In genomic region chr11:17460024-17460919, GRCm38 (mm10) we compare ENCODE assay signal across 9 mouse cellular contexts.
DNase-seq lines count a peak whose midpoint lies in the region; ATAC-seq and TF ChIP-seq lines count a peak whose summit lies in the region.
"Had no signal": no experiment of that assay in that cellular context is flagged by ENCODE, and none has a peak within 500 bp of the region (broad histone marks: within the 10 kb centered on the region; RNA-seq: fewer than 3 reads in every experiment).

No protein-coding gene starts in this region.

- TF ChIP-seq CTCF in G1E (IDR thresholded peaks at IDR 0.05; ENCODE audit: low read depth, low read length): 0 out of 2 replicates have a peak, but pooled peaks have one; percentile 2
- TF ChIP-seq CTCF in heart, postnatal 0 days (IDR thresholded peaks at IDR 0.05; ENCODE audit: low read depth): peak; percentile 65

- no peaks in the 10 kb centered on the region for H3K27me3 ChIP-seq in G1E (ENCODE audit: insufficient read depth, low read length)
- H3K27me3 ChIP-seq in heart, postnatal 0 days (ENCODE audit: control insufficient read depth, insufficient read depth, low read length): no peaks in the 10 kb centered on the region
- H3K27me3 ChIP-seq in midbrain, embryonic 14.5 days (ENCODE audit: control insufficient read depth, insufficient read depth, low read length): no peaks in the 10 kb centered on the region

- no peak overlapping the region for H3K4me3 ChIP-seq in G1E (ENCODE audit: low read depth, low read length)
- H3K4me3 ChIP-seq in heart, postnatal 0 days (ENCODE audit: low read depth, low read length): peak overlapping the region; percentile 25
- H3K4me3 ChIP-seq in midbrain, embryonic 14.5 days (replicated peaks; ENCODE audit: low read depth, low read length): no peak overlapping the region
- H3K4me3 ChIP-seq: erythroblast, embryonic 14.5 days had no signal

- no peak for ATAC-seq in G1E (ENCODE audit: extremely low read depth, insufficient number of reproducible peaks, low FRiP score, poor library complexity, severe bottlenecking)
- ATAC-seq in heart, postnatal 0 days (ENCODE audit: insufficient read depth, low read depth): peak; percentile 30; the same call in 1 of the 2 replicates
- ATAC-seq in midbrain, embryonic 14.5 days (ENCODE audit: low FRiP score, low TSS enrichment): peak; percentile 53

- DNase-seq in 416B (ENCODE audit: low read depth) (peak; percentile 42), G1E (ENCODE audit: low spot score) (no peak)
- peak; percentile 66 for DNase-seq in embryo, embryonic 11 days
- DNase-seq in heart, postnatal 0 days (ENCODE audit: low spot score): peak; percentile 73
- peak; percentile 33 to 40 for DNase-seq in left cerebral cortex, postnatal 14 days (ENCODE audit: low spot score in 2 of 2)
- peak; percentile 83 for DNase-seq in midbrain, embryonic 14.5 days
- no peak for DNase-seq in urinary bladder, postnatal 36 days (ENCODE audit: low spot score in 2 of 2)
- DNase-seq in spleen, postnatal 10 days (ENCODE audit: low spot score in 2 of 2): no peak

- no peak for TF ChIP-seq EP300 in heart, postnatal 0 days (IDR thresholded peaks at IDR 0.05; ENCODE audit: low read depth)

- H3K4me1 ChIP-seq in G1E (ENCODE audit: insufficient read depth, low read depth, low read length): no peaks in the 10 kb centered on the region
- H3K4me1 ChIP-seq in heart, postnatal 0 days (ENCODE audit: control insufficient read depth, insufficient read depth): 0 out of 2 replicates have a peak, but pooled peaks cover 4% of the 10 kb centered on the region
- H3K4me1 ChIP-seq in midbrain, embryonic 14.5 days (ENCODE audit: control insufficient read depth, insufficient read depth, low read length): no peaks in the 10 kb centered on the region; the same call in 1 of the 2 replicates

- 29% methylated on average over 11 of the region's 11 CpGs for WGBS in heart, postnatal 0 days
- WGBS in midbrain, embryonic 14.5 days: 6% methylated on average over 11 of the region's 11 CpGs

- no peaks in the 10 kb centered on the region for H3K9me3 ChIP-seq in G1E (replicated peaks)
- no peaks in the 10 kb centered on the region for H3K9me3 ChIP-seq in heart, postnatal 0 days (replicated peaks; ENCODE audit: control insufficient read depth, low read length)
- no peaks in the 10 kb centered on the region for H3K9me3 ChIP-seq in midbrain, embryonic 14.5 days (ENCODE audit: control insufficient read depth, low read length)

- no peak overlapping the region for H3K27ac ChIP-seq in heart, postnatal 0 days (ENCODE audit: low read depth)
- H3K27ac ChIP-seq in midbrain, embryonic 14.5 days (replicated peaks; ENCODE audit: low read depth, low read length): no peak overlapping the region

- no peaks in the 10 kb centered on the region for H3K36me3 ChIP-seq in G1E (replicated peaks)
- no peaks in the 10 kb centered on the region for H3K36me3 ChIP-seq in heart, postnatal 0 days (replicated peaks; ENCODE audit: control insufficient read depth, insufficient read depth, low read length)
- H3K36me3 ChIP-seq in midbrain, embryonic 14.5 days (ENCODE audit: control insufficient read depth, insufficient read depth, low read length): no peaks in the 10 kb centered on the region

- H3K9ac ChIP-seq in heart, postnatal 0 days (replicated peaks; ENCODE audit: low read depth, low read length): no peak overlapping the region
- H3K9ac ChIP-seq in midbrain, embryonic 14.5 days (replicated peaks; ENCODE audit: low read length): no peak overlapping the region

- H3K4me2 ChIP-seq in heart, postnatal 0 days (ENCODE audit: low read depth, low read length): peak overlapping the region; percentile 50
- H3K4me2 ChIP-seq in midbrain, embryonic 14.5 days (ENCODE audit: low read length): peak overlapping the region; percentile 41

- intact Hi-C loops in left cerebral cortex, postnatal 14 days (cut with DNase I): loop anchor here (10.0 kb wide), 1 partner anchor 175 kb away; no protein-coding TSS in a partner anchor

Comparison
In these comparisons a context has a peak if more than half of its experiments do, and no peak if none do; other contexts are left out.
1. DNase-seq: peak in 416B (single experiment), embryo, embryonic 11 days (single experiment), heart, postnatal 0 days (single experiment), left cerebral cortex, postnatal 14 days (2 of 2) and midbrain, embryonic 14.5 days (single experiment); none in G1E (single experiment), urinary bladder, postnatal 36 days (0 of 2) and spleen, postnatal 10 days (0 of 2).